In genomic region chr2:70508496-70508895, GRCm38 (mm10) we compare ENCODE assay signal across 8 mouse cellular contexts. TPM values are rescaled to one million over a fixed set of nuclear protein-coding genes. Genes with fewer than 3 reads are reported as not detected.
DNase-seq lines count a peak whose midpoint lies in the region; ATAC-seq and TF ChIP-seq lines count a peak whose summit lies in the region.

Gene Erich2, plus strand, starts transcription at chr2:70508819.

- H3K27ac ChIP-seq in testis, adult 2 months (ENCODE audit: control insufficient read depth, insufficient read depth, low read depth, low read length): peak within 1 kb of the TSS; percentile 84
- H3K27ac ChIP-seq in liver, embryonic 13.5 days: no peak within 1 kb of the TSS

- H3K9ac ChIP-seq in liver, embryonic 13.5 days: no peak within 1 kb of the TSS

- DNase-seq in embryo, embryonic 10 days (ENCODE audit: low spot score): peak; percentile 49
- DNase-seq in embryo, embryonic 9.5 days (ENCODE audit: extremely low spot score): no peak
- DNase-seq in testis, postnatal 14 days (ENCODE audit: low spot score): no peak
- DNase-seq in liver, embryonic 13.5 days: no peak
- DNase-seq in adrenal gland, postnatal 25 days: no peak
- no peak for DNase-seq in c-Kit-positive CD71-positive TER-119-positive erythroid progenitor cells, embryonic 14.5 days (ENCODE audit: low spot score)
- no peak for DNase-seq in right cerebral cortex, adult 2 months (ENCODE audit: low spot score in 2 of 2)

- H3K9me3 ChIP-seq in liver, embryonic 13.5 days (replicated peaks): no peaks in the 10 kb centered on the region

- TF ChIP-seq POLR2A in testis, adult 2 months (IDR thresholded peaks at IDR 0.05; ENCODE audit: control insufficient read depth, low read depth, low read length): 0 out of 2 replicates have a peak, but pooled peaks have one; percentile 48

- peak within 1 kb of the TSS; percentile 95 for H3K4me3 ChIP-seq in testis, adult 2 months (ENCODE audit: control insufficient read depth, low read depth, low read length)
- H3K4me3 ChIP-seq in liver, embryonic 13.5 days (replicated peaks): peak within 1 kb of the TSS; percentile 50

- ATAC-seq in liver, embryonic 13.5 days (ENCODE audit: low read depth): no peak

- TF ChIP-seq CTCF in testis, adult 2 months (IDR thresholded peaks at IDR 0.05; ENCODE audit: control insufficient read depth, insufficient read depth, insufficient replicate concordance, low read depth, low read length): no peak

- H3K4me2 ChIP-seq in liver, embryonic 13.5 days: peak within 1 kb of the TSS; percentile 67

- 18% methylated on average over 10 of the region's 10 CpGs for WGBS in liver, embryonic 13.5 days (ENCODE audit: insufficient replicate concordance)

- no peaks in the 10 kb centered on the region for H3K36me3 ChIP-seq in testis, adult 2 months (ENCODE audit: control insufficient read depth, insufficient read depth, low read length)
- H3K36me3 ChIP-seq in liver, embryonic 13.5 days: no peaks in the 10 kb centered on the region

- no peaks in the 10 kb centered on the region for H3K27me3 ChIP-seq in testis, adult 2 months (ENCODE audit: control insufficient read depth, insufficient read depth, low read length)
- H3K27me3 ChIP-seq in liver, embryonic 13.5 days: peaks cover 33% of the 10 kb centered on the region

- H3K4me1 ChIP-seq in testis, adult 2 months (ENCODE audit: control insufficient read depth, insufficient read depth, low read length): peaks cover 3% of the 10 kb centered on the region
- no peaks in the 10 kb centered on the region; the same call in 1 of the 2 replicates for H3K4me1 ChIP-seq in liver, embryonic 13.5 days (replicated peaks)

RNA-seq across cellular contexts. Expression of gene Erich2, which starts in this region (rescaled TPM):
- 163 and 193 TPM in 2 replicates for polyA plus RNA-seq in testis, adult 2 months (2012; rRNA removed)
- polyA plus RNA-seq in liver, embryonic 13.5 days (2015; fragmentation: Nextera tagmentation; extraction: Ambion mirVana): not detected in 2 replicates
- 1.6 TPM in 1 of 2 replicates, not detected in the other for total RNA-seq in adrenal gland, postnatal 25 days (2021)

Comparison
In these comparisons a context has a peak if more than half of its experiments do, and no peak if none do; other contexts are left out.
1. RNA of gene Erich2 (polyA plus RNA-seq): 163 to 193 TPM in testis, adult 2 months; not detected in liver, embryonic 13.5 days; every median in the first group is over 100 times any median in the second.